Comparison of ENCODE assay signal across 9 mouse cellular contexts in the genomic region with DNA sequence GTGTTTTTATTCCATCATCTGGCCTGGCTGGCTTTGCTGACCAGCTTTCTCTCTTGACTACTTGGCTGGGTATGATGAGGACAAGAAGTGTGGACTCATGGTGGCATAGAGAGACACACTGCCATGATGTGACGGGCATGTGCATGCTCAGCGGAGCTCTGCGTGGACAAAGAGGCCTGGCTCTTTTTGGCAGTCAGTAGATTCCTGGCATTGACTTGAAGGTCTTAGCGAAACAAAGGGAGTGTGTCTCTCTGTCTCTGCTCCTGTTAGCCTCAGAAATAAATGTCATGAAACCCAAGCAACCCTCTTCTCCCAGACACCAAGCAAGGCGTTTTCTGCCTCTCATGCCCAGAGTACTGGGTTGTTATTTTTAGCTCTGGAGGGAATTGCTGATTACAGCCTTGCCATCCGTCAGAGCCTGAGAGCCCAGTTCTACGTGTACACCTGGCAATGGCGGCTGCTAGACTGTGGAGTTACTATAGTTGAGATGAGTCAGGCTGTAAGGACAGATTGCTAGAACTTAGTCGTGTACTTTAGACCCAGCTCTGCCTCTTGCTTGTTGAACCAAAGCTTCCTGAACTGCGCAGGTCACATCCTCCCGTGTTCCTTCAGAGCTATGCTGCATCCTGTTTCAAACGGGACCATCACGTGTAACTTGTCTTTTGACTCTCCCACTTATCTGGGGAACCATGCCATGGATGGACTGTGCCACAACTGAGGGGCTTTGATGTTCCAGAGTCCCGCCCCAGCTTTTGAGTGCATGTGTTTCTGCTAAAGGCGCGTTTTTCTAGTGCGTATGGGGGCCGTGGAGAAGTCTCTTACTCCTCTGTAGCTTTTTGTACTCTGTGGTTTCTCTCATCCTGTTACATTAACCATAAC.
DNase-seq lines count a peak whose midpoint lies in the region; ATAC-seq and TF ChIP-seq lines count a peak whose summit lies in the region.
"Had no signal": no experiment of that assay in that cellular context is flagged by ENCODE, and none has a peak within 500 bp of the region (broad histone marks: within the 10 kb centered on the region; RNA-seq: fewer than 3 reads in every experiment).

No protein-coding gene starts in this region.

- H3K36me3 ChIP-seq in heart, postnatal 0 days (replicated peaks; ENCODE audit: control insufficient read depth, insufficient read depth, low read length) = peaks cover 21% of the 10 kb centered on the region

- H3K4me1 ChIP-seq in heart, postnatal 0 days (ENCODE audit: control insufficient read depth, insufficient read depth) = peaks cover 54% of the 10 kb centered on the region

- ATAC-seq in heart, postnatal 0 days (ENCODE audit: insufficient read depth, low read depth) = peak; percentile 70
- ATAC-seq in megakaryocyte, adult 5-6 weeks (ENCODE audit: poor library complexity, severe bottlenecking) = peak; percentile 27

- TF ChIP-seq CTCF in heart, postnatal 0 days (IDR thresholded peaks at IDR 0.05; ENCODE audit: low read depth) = no peak

- intact Hi-C loops in left cerebral cortex, postnatal 10 days (cut with DNase I) = no loop called here

- WGBS in heart, postnatal 0 days = 25% methylated on average over 18 of the region's 18 CpGs

- no peaks in the 10 kb centered on the region for H3K9me3 ChIP-seq in heart, postnatal 0 days (replicated peaks; ENCODE audit: control insufficient read depth, low read length)
- H3K9me3 ChIP-seq: liver, embryonic 13.5 days had no signal

- no peak overlapping the region for H3K4me3 ChIP-seq in heart, postnatal 0 days (ENCODE audit: low read depth, low read length)
- H3K4me3 ChIP-seq: liver, embryonic 13.5 days had no signal

- DNase-seq in kidney, adult 9 months = peak; percentile 71
- no peak for DNase-seq in kidney, adult 18-20 months
- peak; percentile 47 to 50 for DNase-seq in cerebellum, postnatal 10 days
- DNase-seq in heart, postnatal 0 days (ENCODE audit: low spot score) = peak; percentile 88
- peak; percentile 75 for DNase-seq in thymus, postnatal 14 days
- DNase-seq in spleen, adult 12 weeks (ENCODE audit: low spot score) = no peak
- no peak for DNase-seq in left cerebral cortex, postnatal 10 days (ENCODE audit: extremely low spot score in 1 of 2, low spot score in 2 of 2)
- DNase-seq: liver, embryonic 13.5 days had no signal

- H3K9ac ChIP-seq in heart, postnatal 0 days (replicated peaks; ENCODE audit: low read depth, low read length) = no peak overlapping the region
- H3K9ac ChIP-seq: liver, embryonic 13.5 days had no signal

- H3K27me3 ChIP-seq in heart, postnatal 0 days (ENCODE audit: control insufficient read depth, insufficient read depth, low read length) = no peaks in the 10 kb centered on the region
- H3K27me3 ChIP-seq: liver, embryonic 13.5 days had no signal

- peak overlapping the region; percentile 89 for H3K27ac ChIP-seq in heart, postnatal 0 days (ENCODE audit: low read depth)
- H3K27ac ChIP-seq: liver, embryonic 13.5 days had no signal

- 0 out of 2 replicates have a peak, but pooled peaks have one; percentile 49 for TF ChIP-seq EP300 in heart, postnatal 0 days (IDR thresholded peaks at IDR 0.05; ENCODE audit: low read depth)

- peak overlapping the region; percentile 36 for H3K4me2 ChIP-seq in heart, postnatal 0 days (ENCODE audit: low read depth, low read length)
- H3K4me2 ChIP-seq: liver, embryonic 13.5 days had no signal

Comparison
In these comparisons a context has a peak if more than half of its experiments do, and no peak if none do; other contexts are left out.
1. DNase-seq: peak in kidney, adult 9 months (single experiment), cerebellum, postnatal 10 days (2 of 2), heart, postnatal 0 days (single experiment) and thymus, postnatal 14 days (single experiment); none in kidney, adult 18-20 months (single experiment), spleen, adult 12 weeks (single experiment) and left cerebral cortex, postnatal 10 days (0 of 2).